Mouse (Mus musculus) retina, postnatal 7 days (tissue): Measurements from ENCODE around the gene Nubp1.

ENCODE experiments used
- DNase-seq: peaks from one replicate; pipeline ENCODE4 v3.0.0-alpha.2; 2012; ENCODE audit warnings: low read depth, low spot score

Nubp1 gene

GRCm38 (mm10) chr16:10411764-10412746 is at the start of gene Nubp1:
TSS of gene Nubp1 (plus strand) at chr16:10411948.
- peak; percentile 86 for DNase-seq

GRCm38 (mm10) chr16:10363061-10363460 is 48.7 kb upstream of the Nubp1 start:
- DNase-seq: no peak

GRCm38 (mm10) chr16:10365796-10366195 is 46.0 kb upstream of the Nubp1 start:
- DNase-seq: no peak

- peak; percentile 11 for DNase-seq
These were observed 45.2 kb upstream of the Nubp1 start for GRCm38 (mm10) chr16:10366240-10367217.

- DNase-seq: no peak
These were observed 42.2 kb upstream of the Nubp1 start for GRCm38 (mm10) chr16:10369468-10369934.

GRCm38 (mm10) chr16:10369996-10370395 is 41.8 kb upstream of the Nubp1 start:
- no peak for DNase-seq

GRCm38 (mm10) chr16:10372372-10372771 is 39.4 kb upstream of the Nubp1 start:
- no peak for DNase-seq

- peak; percentile 43 for DNase-seq
These were observed 37.3 kb upstream of the Nubp1 start for GRCm38 (mm10) chr16:10374254-10375011.

- DNase-seq: no peak
These were observed 34.5 kb upstream of the Nubp1 start for GRCm38 (mm10) chr16:10377286-10377685.

- DNase-seq: no peak
These were observed 32.2 kb upstream of the Nubp1 start for GRCm38 (mm10) chr16:10379531-10379930.

GRCm38 (mm10) chr16:10384060-10384497 is 27.7 kb upstream of the Nubp1 start:
- no peak for DNase-seq

- no peak for DNase-seq
These were observed 27.2 kb upstream of the Nubp1 start for GRCm38 (mm10) chr16:10384544-10384943.

- no peak for DNase-seq
These were observed 26.5 kb upstream of the Nubp1 start for GRCm38 (mm10) chr16:10385261-10385660.

- DNase-seq: no peak
These were observed 22.9 kb upstream of the Nubp1 start for GRCm38 (mm10) chr16:10388634-10389365.

GRCm38 (mm10) chr16:10392587-10392986 is 19.2 kb upstream of the Nubp1 start:
- DNase-seq: no peak

GRCm38 (mm10) chr16:10394699-10395540 is 16.8 kb upstream of the Nubp1 start, which contains the start of gene Tekt5:
TSS of gene Tekt5 (minus strand) at chr16:10395490.
- DNase-seq: no peak

- DNase-seq: no peak
These were observed 13.0 kb upstream of the Nubp1 start for GRCm38 (mm10) chr16:10398755-10399154.

GRCm38 (mm10) chr16:10399160-10399559 is 12.6 kb upstream of the Nubp1 start:
- DNase-seq: peak; percentile 63

GRCm38 (mm10) chr16:10415976-10416375 is 4.2 kb downstream of the Nubp1 start:
- no peak for DNase-seq
